Mouse (Mus musculus) lung, postnatal 10 days (tissue): ENCODE data around the gene Inca1.

ENCODE experiments used
- DNase-seq: peaks from one replicate; pipeline ENCODE4 v3.0.0; 2021

Inca1 gene

GRCm38 (mm10) chr11:70668771-70669505 is 31.0 kb downstream of the Inca1 start, which contains the start of gene Spag7:
Gene Spag7 (minus strand): TSS chr11:70669416.
- DNase-seq, result peak; percentile 99

- peak; percentile 85 for DNase-seq
These were observed 31.6 kb downstream of the Inca1 start for GRCm38 (mm10) chr11:70668335-70668770.

- DNase-seq, result no peak
These were observed 32.4 kb downstream of the Inca1 start for GRCm38 (mm10) chr11:70667271-70668150.

GRCm38 (mm10) chr11:70666687-70667086 is 33.3 kb downstream of the Inca1 start:
- no peak for DNase-seq

- DNase-seq, result no peak
These were observed 35.2 kb downstream of the Inca1 start for GRCm38 (mm10) chr11:70664741-70665140.

GRCm38 (mm10) chr11:70663957-70664356 is 36.0 kb downstream of the Inca1 start:
- DNase-seq, result no peak

GRCm38 (mm10) chr11:70663101-70663500 is 36.9 kb downstream of the Inca1 start:
- no peak for DNase-seq

GRCm38 (mm10) chr11:70660571-70660970 is 39.4 kb downstream of the Inca1 start:
- no peak for DNase-seq

- no peak for DNase-seq
These were observed 41.0 kb downstream of the Inca1 start for GRCm38 (mm10) chr11:70658942-70659341.

- no peak for DNase-seq
These were observed 41.4 kb downstream of the Inca1 start for GRCm38 (mm10) chr11:70658521-70658920.

GRCm38 (mm10) chr11:70657991-70658390 is 42.0 kb downstream of the Inca1 start:
- no peak for DNase-seq

- no peak for DNase-seq
These were observed 42.4 kb downstream of the Inca1 start for GRCm38 (mm10) chr11:70657573-70657972.

- no peak for DNase-seq
These were observed 43.0 kb downstream of the Inca1 start, which contains the start of gene Eno3 for GRCm38 (mm10) chr11:70656964-70657363. Gene Eno3 (plus strand): TSS chr11:70657202.

GRCm38 (mm10) chr11:70656456-70656927 is 43.5 kb downstream of the Inca1 start:
- DNase-seq, result peak; percentile 59

- peak; percentile 76 for DNase-seq
These were observed 44.1 kb downstream of the Inca1 start for GRCm38 (mm10) chr11:70655571-70656455.

- peak; percentile 91 for DNase-seq
These were observed 44.9 kb downstream of the Inca1 start for GRCm38 (mm10) chr11:70654923-70655570.

GRCm38 (mm10) chr11:70654198-70654922 is 45.6 kb downstream of the Inca1 start, which contains the start of gene Pfn1:
Gene Pfn1 (minus strand): TSS chr11:70654644.
- DNase-seq, result peak; percentile 80

GRCm38 (mm10) chr11:70653345-70654197 is 46.4 kb downstream of the Inca1 start:
- peak; percentile 78 for DNase-seq

- no peak for DNase-seq
These were observed 47.0 kb downstream of the Inca1 start for GRCm38 (mm10) chr11:70652884-70653344.
